Mouse (Mus musculus) gonadal fat pad, adult 2 months (tissue): Measurements from ENCODE around the gene C77080. TPM values are rescaled to one million over a fixed set of nuclear protein-coding genes. Genes with fewer than 3 reads are reported as not detected.

ENCODE experiments used
- DNase-seq: peaks from one replicate; pipeline ENCODE4 v3.0.0-alpha.2; 2012; ENCODE audit warnings: low read depth
- polyA plus RNA-seq: library from polyadenylated mRNA; depleted of rRNA; stranded (reverse); fragments of >200 nt; gene quantifications from 2 replicates; pipeline ENCODE4 v1.2.3, GENCODE M21; 2012; rRNA removed

C77080 gene
- polyA plus RNA-seq, result 20.6 and 26.5 TPM in 2 replicates

DNA sequence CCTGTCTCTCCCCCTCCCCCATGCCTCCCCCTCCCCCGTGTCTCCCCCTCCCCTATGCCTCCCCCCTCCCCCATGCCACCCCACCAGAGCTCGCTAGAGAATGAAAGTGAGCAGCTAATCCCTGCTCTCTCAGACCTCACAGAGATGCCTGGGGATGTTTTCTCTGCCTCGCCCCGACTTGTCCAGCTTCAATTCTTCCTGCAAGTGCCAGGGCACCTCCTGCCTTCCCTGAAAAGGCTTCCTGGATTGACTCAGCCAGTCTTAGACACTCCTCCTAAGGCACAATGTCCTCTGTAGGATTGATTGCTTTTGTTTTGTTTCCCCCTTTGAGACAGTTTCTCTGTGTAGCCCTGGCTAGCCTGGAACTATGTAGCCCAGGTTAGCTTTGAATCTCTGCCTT, at the start of gene C77080:
C77080 (minus strand) TSS at position 209 of the 400 bp plus-strand sequence.
- no peak for DNase-seq

DNA sequence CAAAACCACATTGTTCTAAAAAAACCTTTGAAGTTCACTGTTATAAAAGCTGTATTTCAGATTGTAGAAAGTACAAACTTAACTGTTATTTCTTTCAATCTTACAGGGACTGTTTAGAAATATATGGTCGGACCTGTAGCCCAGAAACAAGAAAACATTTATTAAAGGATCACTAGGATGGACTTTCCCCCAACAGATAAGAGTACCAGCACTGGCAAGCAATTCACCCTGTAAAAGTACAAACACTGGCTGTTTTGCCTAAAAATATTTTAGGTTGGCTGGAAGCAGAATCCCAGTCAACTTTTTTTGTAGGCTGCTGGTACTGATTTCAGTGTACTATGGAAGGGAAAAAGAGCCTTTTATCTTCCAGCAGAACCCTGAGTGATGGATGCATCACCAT, 46.7 kb upstream of the C77080 start:
- no peak for DNase-seq

GRCm38 (mm10) chr4:129304306-129304705, 43.1 kb upstream of the C77080 start:
- DNase-seq, result no peak

- no peak for DNase-seq
Observed at GRCm38 (mm10) chr4:129303816-129304215, 42.6 kb upstream of the C77080 start.

GRCm38 (mm10) chr4:129303401-129303800, 42.2 kb upstream of the C77080 start:
- no peak for DNase-seq

DNA sequence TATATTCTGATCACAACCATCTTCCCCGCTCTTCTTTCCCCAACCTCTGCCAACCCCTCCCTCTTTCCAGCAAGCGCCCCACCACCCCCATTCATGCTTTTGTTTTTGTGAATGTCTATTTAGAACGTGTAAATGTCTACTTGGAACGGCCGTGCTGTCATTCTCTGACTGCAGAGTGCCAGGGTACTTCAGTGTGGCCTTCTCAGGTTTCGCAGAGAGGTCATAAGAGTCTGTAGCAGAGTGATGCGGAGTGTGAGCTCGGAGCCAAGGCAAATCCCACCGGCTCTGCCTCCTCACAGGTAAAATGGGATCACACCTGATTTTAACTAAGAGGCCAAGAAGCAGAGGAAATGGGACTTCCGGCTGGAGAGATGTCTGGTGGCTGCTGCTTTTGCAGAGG, 37.9 kb upstream of the C77080 start:
- DNase-seq, result no peak

DNA sequence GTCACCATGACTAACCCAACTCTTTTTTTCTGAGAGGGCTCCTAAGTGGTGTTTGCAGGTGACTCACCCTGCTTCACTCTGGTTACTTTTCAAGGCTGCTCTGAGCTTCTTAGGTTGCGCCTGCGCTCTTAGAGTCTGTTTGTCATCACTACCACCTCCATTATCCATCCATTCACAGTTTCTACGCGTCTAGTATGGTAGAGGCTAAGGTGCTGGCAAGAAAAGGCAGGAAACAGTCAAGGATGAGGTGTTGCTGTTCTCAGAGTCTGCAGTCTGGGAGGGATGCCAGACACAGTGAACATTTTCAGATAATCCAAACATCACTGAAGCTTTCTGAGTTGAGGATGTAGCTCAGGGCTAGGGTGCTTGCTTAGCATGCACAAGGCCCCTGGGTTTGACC, 36.5 kb upstream of the C77080 start:
- no peak for DNase-seq

- DNase-seq, result no peak
Observed at GRCm38 (mm10) chr4:129296066-129296465, 34.9 kb upstream of the C77080 start.

GRCm38 (mm10) chr4:129295188-129295587, 34.0 kb upstream of the C77080 start:
- DNase-seq, result no peak

- no peak for DNase-seq
Observed at GRCm38 (mm10) chr4:129293702-129294101, 32.5 kb upstream of the C77080 start.

GRCm38 (mm10) chr4:129292831-129293230, 31.6 kb upstream of the C77080 start:
- DNase-seq, result no peak

- DNase-seq, result no peak
Observed at GRCm38 (mm10) chr4:129289671-129290070, 28.5 kb upstream of the C77080 start.

DNA sequence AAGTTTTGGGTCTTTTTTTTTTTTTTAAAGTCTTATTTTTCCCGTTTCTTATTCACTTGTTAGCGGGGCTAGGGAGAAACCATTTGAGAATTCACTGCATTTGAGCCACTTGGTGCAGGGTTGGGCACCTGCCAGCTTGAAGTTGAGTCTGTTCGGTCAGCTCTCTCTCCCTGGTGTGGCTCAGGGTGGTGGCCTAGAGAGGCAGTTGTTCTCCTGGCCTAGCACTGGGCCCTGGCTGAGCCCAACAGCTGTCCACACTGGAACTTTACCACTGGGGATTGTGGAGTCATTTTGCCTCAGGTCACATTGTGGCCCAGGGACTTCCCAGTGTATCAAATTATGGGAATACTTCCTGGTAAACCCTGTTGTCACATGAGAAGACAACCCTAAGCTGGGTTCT, 26.9 kb upstream of the C77080 start:
- DNase-seq, result no peak

- DNase-seq, result no peak
Observed at GRCm38 (mm10) chr4:129287472-129287981, 26.3 kb upstream of the C77080 start, which contains the start of gene Sync. Gene Sync, plus strand, starts transcription at chr4:129287617.

GRCm38 (mm10) chr4:129286683-129287471, 25.7 kb upstream of the C77080 start:
- no peak for DNase-seq

DNA sequence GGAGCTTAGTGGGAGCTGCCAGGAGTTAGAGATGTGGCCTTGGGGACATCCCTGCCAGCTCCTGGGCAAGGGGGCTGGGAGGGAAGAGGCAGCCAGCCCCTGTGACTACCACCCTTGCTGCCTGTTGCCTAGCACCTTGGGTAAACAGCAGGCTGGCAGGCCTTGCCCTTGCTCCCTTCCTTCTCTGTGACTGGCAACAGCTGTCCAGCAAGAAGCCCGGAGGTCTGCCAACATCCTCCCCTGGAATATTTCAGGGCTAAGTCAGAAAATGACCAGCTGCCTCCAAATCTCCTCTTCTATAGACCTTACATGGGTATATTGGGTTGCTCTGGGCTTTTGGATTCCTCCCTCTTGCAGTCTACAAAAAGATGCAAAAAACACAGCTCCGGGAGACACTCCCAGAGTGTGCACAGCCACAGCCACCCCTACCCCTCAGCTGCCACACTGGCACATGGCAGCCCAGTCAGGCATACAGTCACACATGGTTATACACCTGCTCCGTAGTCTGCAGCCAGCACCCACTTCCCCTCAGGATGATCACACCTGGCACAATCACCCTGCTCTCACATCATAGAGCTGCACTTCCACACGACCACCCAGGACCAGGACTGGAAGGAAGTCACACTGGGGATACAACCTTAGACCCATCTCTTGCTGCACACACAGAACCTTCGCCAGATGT, 24.9 kb upstream of the C77080 start:
- no peak for DNase-seq

GRCm38 (mm10) chr4:129284685-129285084, 23.5 kb upstream of the C77080 start:
- no peak for DNase-seq

DNA sequence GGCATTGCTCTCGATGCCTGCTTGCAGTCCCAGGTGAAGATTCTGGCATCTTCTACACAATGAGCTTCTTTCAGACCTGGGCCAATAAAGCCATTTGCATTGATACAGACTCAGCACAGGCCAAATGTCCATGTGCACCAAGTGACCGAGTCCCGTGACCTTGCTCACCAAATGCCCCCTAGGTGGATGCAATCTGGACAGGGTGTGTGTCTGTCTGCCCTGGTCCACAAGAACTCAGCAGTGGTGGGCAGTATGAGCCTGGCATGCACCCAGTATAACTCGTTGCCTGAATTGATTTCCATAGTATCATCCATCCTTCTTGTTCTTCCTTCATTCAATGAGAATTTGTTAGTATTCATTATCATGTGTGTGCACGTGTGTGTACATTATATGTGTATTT, 22.0 kb upstream of the C77080 start:
- no peak for DNase-seq

DNA sequence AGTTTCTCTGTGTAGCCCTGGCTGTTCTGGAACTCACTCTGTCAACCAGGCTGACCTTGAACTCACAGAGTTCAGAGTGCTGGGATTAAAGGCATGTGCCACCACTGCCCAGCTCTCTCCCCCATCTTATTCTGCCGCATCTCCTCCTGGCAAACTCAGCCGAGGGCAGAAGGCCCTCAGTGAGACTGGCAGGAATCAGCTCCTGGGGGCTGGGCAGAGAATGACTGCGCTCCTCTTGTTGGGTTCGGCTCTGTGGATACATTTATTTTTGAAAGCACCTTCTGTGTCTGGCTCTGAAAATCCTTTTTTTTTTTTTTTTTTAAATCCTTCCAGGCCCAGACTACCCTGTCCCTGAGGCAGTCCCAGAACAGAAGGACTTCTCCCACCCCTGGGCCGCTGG, 21.6 kb upstream of the C77080 start:
- no peak for DNase-seq

GRCm38 (mm10) chr4:129276453-129276865, 15.3 kb upstream of the C77080 start:
- no peak for DNase-seq

DNA sequence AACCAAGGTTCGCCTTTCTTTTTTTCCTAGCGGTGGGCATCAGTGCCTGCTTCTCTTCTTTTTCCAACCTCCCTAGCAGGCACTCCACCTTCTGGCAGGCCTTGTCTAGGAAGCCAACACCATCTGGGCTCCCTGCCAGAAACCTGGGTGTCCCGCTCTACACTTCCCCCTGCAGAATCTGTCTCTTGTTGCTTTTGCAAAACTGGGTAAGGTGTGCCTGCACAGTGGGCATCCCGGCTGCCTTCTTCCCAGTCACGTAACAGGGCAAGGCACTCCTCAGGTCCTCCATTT, 11.5 kb upstream of the C77080 start:
- no peak for DNase-seq

DNA sequence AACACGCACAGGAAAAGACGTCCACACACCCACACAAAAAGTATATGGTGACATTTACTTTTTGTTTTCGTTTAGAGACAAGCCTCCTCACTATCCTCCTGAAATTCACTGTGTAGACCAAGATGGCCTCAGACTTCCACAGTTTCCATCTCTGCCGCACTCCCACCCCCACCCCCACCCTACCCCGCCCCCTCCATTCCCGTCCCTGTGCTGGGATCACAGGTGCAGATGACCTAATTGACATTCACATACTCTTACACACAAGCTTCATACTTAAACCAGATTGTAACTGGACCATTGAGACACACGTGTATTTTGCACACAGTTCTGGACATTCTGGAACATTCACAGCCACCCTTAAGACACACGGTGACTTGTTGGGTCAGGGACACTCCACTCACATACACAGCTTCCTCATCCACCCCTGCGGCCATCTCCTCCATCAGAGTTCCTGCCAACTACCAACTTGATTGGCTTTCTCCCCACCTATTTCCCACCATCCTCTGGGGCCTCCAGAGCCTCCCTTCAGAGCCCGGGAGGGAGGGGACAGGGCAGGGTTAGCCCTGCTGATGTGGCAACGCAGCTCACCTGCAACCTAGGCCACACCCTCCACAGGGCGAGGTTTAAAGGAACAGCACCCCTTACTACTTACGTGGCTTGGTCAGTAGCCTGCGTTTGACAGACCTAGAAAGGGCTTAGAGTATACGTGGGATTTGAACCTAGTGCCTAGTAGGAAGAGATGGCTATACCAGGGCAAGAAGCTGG, 11.0 kb upstream of the C77080 start:
- DNase-seq, result peak; percentile 91
